Mouse (Mus musculus): Measurements from ENCODE around the gene Tbc1d22b.
"Not testable (repeated sequence)": the region's sequence is repeated elsewhere in the genome, so short reads cannot be mapped to it uniquely, and the experiment has no call there.

The Tbc1d22b gene

GRCm38 (mm10) chr17:29549543-29550428 is at the start of gene Tbc1d22b, which contains the start of gene Gm17657:
Tbc1d22b (plus strand) TSS chr17:29549785.
Gm17657 (minus strand) TSS chr17:29549638.
- peak; percentile 94 for DNase-seq (ENCODE audit: low spot score)

GRCm38 (mm10) chr17:29500243-29500740 is 49.3 kb upstream of the Tbc1d22b start:
- DNase-seq (ENCODE audit: low spot score), result no peak

GRCm38 (mm10) chr17:29500802-29501469 is 48.6 kb upstream of the Tbc1d22b start:
- peak; percentile 61 for DNase-seq (ENCODE audit: low spot score)

GRCm38 (mm10) chr17:29502005-29502668 is 47.4 kb upstream of the Tbc1d22b start:
- DNase-seq (ENCODE audit: low spot score), result no peak

GRCm38 (mm10) chr17:29502669-29503665 is 46.6 kb upstream of the Tbc1d22b start:
- DNase-seq (ENCODE audit: low spot score), result no peak

GRCm38 (mm10) chr17:29503700-29504099 is 45.9 kb upstream of the Tbc1d22b start:
- DNase-seq (ENCODE audit: low spot score), result no peak

- DNase-seq (ENCODE audit: low spot score), result no peak
Observed at GRCm38 (mm10) chr17:29508927-29509608, 40.5 kb upstream of the Tbc1d22b start.

GRCm38 (mm10) chr17:29510691-29511090 is 38.9 kb upstream of the Tbc1d22b start:
- DNase-seq (ENCODE audit: low spot score), result peak; percentile 71

- peak; percentile 93 for DNase-seq (ENCODE audit: low spot score)
Observed at GRCm38 (mm10) chr17:29513044-29513730, 36.4 kb upstream of the Tbc1d22b start.

GRCm38 (mm10) chr17:29514435-29514834 is 35.1 kb upstream of the Tbc1d22b start:
- peak; percentile 74 for DNase-seq (ENCODE audit: low spot score)

GRCm38 (mm10) chr17:29518665-29519064 is 30.9 kb upstream of the Tbc1d22b start:
- DNase-seq (ENCODE audit: low spot score), result not testable (repeated sequence)

GRCm38 (mm10) chr17:29519731-29520130 is 29.9 kb upstream of the Tbc1d22b start:
- no peak for DNase-seq (ENCODE audit: low spot score)

GRCm38 (mm10) chr17:29525613-29526012 is 24.0 kb upstream of the Tbc1d22b start:
- no peak for DNase-seq (ENCODE audit: low spot score)

GRCm38 (mm10) chr17:29528568-29529187 is 20.9 kb upstream of the Tbc1d22b start:
- DNase-seq (ENCODE audit: low spot score), result no peak

GRCm38 (mm10) chr17:29530508-29530907 is 19.1 kb upstream of the Tbc1d22b start:
- DNase-seq (ENCODE audit: low spot score), result no peak

GRCm38 (mm10) chr17:29531278-29531677 is 18.3 kb upstream of the Tbc1d22b start:
- DNase-seq (ENCODE audit: low spot score), result no peak

GRCm38 (mm10) chr17:29531757-29532384 is 17.7 kb upstream of the Tbc1d22b start:
- no peak for DNase-seq (ENCODE audit: low spot score)

- no peak for DNase-seq (ENCODE audit: low spot score)
Observed at GRCm38 (mm10) chr17:29533866-29534265, 15.7 kb upstream of the Tbc1d22b start.

- DNase-seq (ENCODE audit: low spot score), result no peak
Observed at GRCm38 (mm10) chr17:29540426-29540825, 9.2 kb upstream of the Tbc1d22b start.
